Mouse (Mus musculus) C2C12 (cell line): Measurements from ENCODE around the gene Trappc6a.

Source experiments
- CEBPB ChIP-seq: IDR thresholded peaks from one replicate; pipeline ENCODE4 v1.6.1; 2011; ENCODE audit warnings: low read depth, mild to moderate bottlenecking, control low read depth, moderate library complexity
- CTCF ChIP-seq: IDR thresholded peaks from one replicate; pipeline ENCODE4 v1.5.1; 2011; ENCODE audit not compliant: control insufficient read depth, insufficient read depth, insufficient read length
- FOSL1 ChIP-seq: IDR thresholded peaks from one replicate; pipeline ENCODE4 v1.8.0; 2011; ENCODE audit warnings: mild to moderate bottlenecking, low read length; ENCODE audit not compliant: poor library complexity, insufficient read depth, severe bottlenecking
- MAX ChIP-seq: IDR thresholded peaks from one replicate; pipeline ENCODE4 v1.6.1; 2011; ENCODE audit warnings: mild to moderate bottlenecking, control low read depth
- MYOD1 ChIP-seq: IDR thresholded peaks from one replicate; pipeline ENCODE4 v1.6.1; 2011; ENCODE audit warnings: low read depth; ENCODE audit not compliant: control insufficient read depth, insufficient read length
- USF1 ChIP-seq: IDR thresholded peaks from one replicate; pipeline ENCODE4 v1.6.1; 2011; ENCODE audit warnings: low read depth, mild to moderate bottlenecking, control low read depth, moderate library complexity

DNA sequence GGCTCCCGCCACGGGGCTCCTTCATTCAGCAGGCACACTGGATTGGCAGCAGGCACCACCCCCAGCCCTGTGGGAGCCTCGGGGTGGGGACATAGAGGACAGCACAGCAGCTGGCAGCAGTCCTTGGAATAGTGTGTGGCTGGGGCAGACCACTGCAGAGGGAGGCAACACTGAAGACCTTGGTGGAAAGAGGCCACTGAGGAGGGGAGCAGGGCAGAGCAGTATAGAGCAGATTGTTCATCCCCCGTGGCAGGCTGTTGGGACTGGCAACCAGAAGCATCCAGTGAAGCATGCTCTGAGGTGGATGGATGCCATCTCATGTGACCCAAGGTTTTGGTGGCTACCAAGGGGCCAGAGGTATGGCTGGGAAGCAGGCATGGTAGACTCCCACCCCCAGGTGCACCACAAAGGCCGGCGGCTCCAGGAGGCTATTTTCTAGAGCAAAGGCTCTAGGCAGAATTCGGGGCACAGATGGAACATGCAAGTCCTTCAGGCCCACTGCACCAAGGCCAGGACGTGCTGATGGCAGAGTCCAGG lies 34.0 kb downstream of the Trappc6a start:
- TF ChIP-seq CTCF (no peak), CEBPB (no peak), FOSL1 (no peak), USF1 (no peak), MAX (no peak), MYOD1 (no peak)
